Mouse (Mus musculus): ENCODE data around the gene Ccl19. TPM values are rescaled to one million over a fixed set of nuclear protein-coding genes. Genes with fewer than 3 reads are reported as not detected.
"Not testable (repeated sequence)": the region's sequence is repeated elsewhere in the genome, so short reads cannot be mapped to it uniquely, and the experiment has no call there.

Ccl19 gene
- total RNA-seq (2017) = not detected in 2 replicates

GRCm38 (mm10) chr4:42756477-42756876 lies at the start of gene Ccl19:
Gene Ccl19, minus strand, starts transcription at chr4:42756577.
- not testable (repeated sequence) for ATAC-seq (replicated peaks in 1 of 2; ENCODE audit: insufficient read depth in 1 of 2, low FRiP score in 2 of 2, low TSS enrichment in 1 of 2, low read depth in 1 of 2, poor library complexity in 2 of 2, severe bottlenecking in 2 of 2)

GRCm38 (mm10) chr4:42773893-42774292 lies 17.5 kb upstream of the Ccl19 start, which contains the start of gene Ccl21a:
Gene Ccl21a, minus strand, starts transcription at chr4:42773993.
- ATAC-seq (replicated peaks in 1 of 2; ENCODE audit: insufficient read depth in 1 of 2, low FRiP score in 2 of 2, low TSS enrichment in 1 of 2, low read depth in 1 of 2, poor library complexity in 2 of 2, severe bottlenecking in 2 of 2) = not testable (repeated sequence)

- ATAC-seq (replicated peaks in 1 of 2; ENCODE audit: insufficient read depth in 1 of 2, low FRiP score in 2 of 2, low TSS enrichment in 1 of 2, low read depth in 1 of 2, poor library complexity in 2 of 2, severe bottlenecking in 2 of 2) = not testable (repeated sequence)
Observed at GRCm38 (mm10) chr4:42735245-42735644, 21.1 kb downstream of the Ccl19 start, which contains the start of gene 4930578G10Rik. Gene 4930578G10Rik, plus strand, starts transcription at chr4:42735545.

Other genes with a start within 250 kb of the Ccl19 start
- 0.30 TPM in 1 of 2 replicates, not detected in the other for gene Fam205a2, start 228.4 kb downstream of the Ccl19 start, total RNA-seq (2017)
- not detected in 2 replicates for gene Gm10591, start 144.4 kb downstream of the Ccl19 start, total RNA-seq (2017)
- gene Gm2564, start 126.9 kb downstream of the Ccl19 start, total RNA-seq (2017) = 0.88 TPM in 1 of 2 replicates, not detected in the other
- not detected in 2 replicates for gene Ccl27b, start 101.3 kb downstream of the Ccl19 start, total RNA-seq (2017)
- gene Il11ra2, start 94.7 kb downstream of the Ccl19 start, total RNA-seq (2017) = not detected in 2 replicates
- not detected in 2 replicates for gene 4930578G10Rik, start 21.0 kb downstream of the Ccl19 start, total RNA-seq (2017)
- gene Ccl21a, start 17.4 kb upstream of the Ccl19 start, total RNA-seq (2017) = not detected in 2 replicates
- not detected in 2 replicates for gene Fam205a1, start 97.3 kb upstream of the Ccl19 start, total RNA-seq (2017)
- not detected in 2 replicates for gene Gm12394, start 100.2 kb upstream of the Ccl19 start, total RNA-seq (2017)
- gene Fam205c, start 117.7 kb upstream of the Ccl19 start, total RNA-seq (2017) = not detected in 2 replicates
- gene Phf24, start 160.1 kb upstream of the Ccl19 start, total RNA-seq (2017) = not detected in 2 replicates
- gene Dnajb5, start 193.2 kb upstream of the Ccl19 start, total RNA-seq (2017) = 0.65 and 1.3 TPM in 2 replicates
- gene 1700022I11Rik, start 213.0 kb upstream of the Ccl19 start, total RNA-seq (2017) = 2.6 TPM in 1 of 2 replicates, not detected in the other
- 275 and 278 TPM in 2 replicates for gene Vcp, start 243.9 kb upstream of the Ccl19 start, total RNA-seq (2017)

All from hematopoietic stem cell, adult 5-6 weeks (primary cell).